Mouse (Mus musculus) stomach, embryonic 15.5 days (tissue): ENCODE measurements at regions not wholly inside any gene's neighbourhood (a gene's known extent, or its start where the extent isn't known, plus 50 kb on each side); places are given as distances from the start of the nearest gene placed in this dataset.
A peak's percentile ranks its signal among the peaks of the same experiment; 100 is the strongest.

Experiments used
- ATAC-seq: fragments of 200-750 bp; cut with Nextera tagmentation; 2 replicates; pipeline ENCODE4 v1.8.0; 2017; ENCODE audit warnings: low read depth, moderate number of reproducible peaks, moderate TSS enrichment; ENCODE audit not compliant: insufficient read depth, low FRiP score
- H3K27ac ChIP-seq: fragments of 300-500 bp; sonication (generic); 2 replicates; pipeline ENCODE4 v1.5.1; 2015; ENCODE audit warnings: mild to moderate bottlenecking, inconsistent platforms
- H3K27me3 ChIP-seq: fragments of 300-500 bp; sonication (generic); replicated peaks from 2 replicates; pipeline ENCODE4 v1.6.1; 2015; ENCODE audit warnings: inconsistent platforms
- H3K36me3 ChIP-seq: fragments of 300-500 bp; sonication (generic); 2 replicates; pipeline ENCODE4 v1.6.1; 2015; ENCODE audit warnings: inconsistent platforms
- H3K4me1 ChIP-seq: fragments of 300-500 bp; sonication (generic); 2 replicates; pipeline ENCODE4 v1.6.1; 2015; ENCODE audit warnings: inconsistent platforms
- H3K4me2 ChIP-seq: fragments of 300-500 bp; sonication (generic); 2 replicates; pipeline ENCODE4 v1.6.1; 2015; ENCODE audit warnings: mild to moderate bottlenecking, inconsistent platforms
- H3K4me3 ChIP-seq: fragments of 300-500 bp; sonication (generic); replicated peaks from 2 replicates; pipeline ENCODE4 v1.5.1; 2015; ENCODE audit warnings: inconsistent platforms
- H3K9ac ChIP-seq: fragments of 300-500 bp; sonication (generic); 2 replicates; pipeline ENCODE4 v1.6.1; 2015; ENCODE audit warnings: inconsistent platforms
- H3K9me3 ChIP-seq: fragments of 300-500 bp; sonication (generic); 2 replicates; pipeline ENCODE4 v1.6.1; 2016; ENCODE audit warnings: inconsistent platforms
- WGBS: fragments of 180-500 bp; shearing (Covaris S2); methylation state at CpG from one replicate; pipeline ENCODE4 v1.1.7; 2015; 5-methylcytosine and 5-hydroxymethylcytosine counted together

DNA sequence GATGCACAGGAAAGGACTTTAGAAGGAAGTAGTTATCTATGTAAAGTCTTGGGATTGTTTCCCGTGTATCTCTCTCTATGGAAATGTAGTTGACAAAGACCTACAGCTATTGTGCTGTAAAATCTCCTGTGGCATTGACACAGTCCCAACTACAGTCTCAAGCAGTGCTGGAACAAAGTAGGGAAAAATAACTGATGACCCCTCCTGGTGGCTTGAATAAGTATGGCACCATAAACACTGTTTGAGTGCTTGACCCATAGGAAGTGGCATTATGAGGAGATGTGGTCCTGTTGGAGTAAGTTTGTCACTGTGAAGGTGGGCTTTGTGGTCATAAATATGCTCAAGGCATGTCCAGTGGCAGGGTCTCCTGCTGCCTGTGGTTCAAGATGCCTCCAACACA, 928.4 kb upstream of the Mms22l start:
- Histone ChIP-seq H3K36me3 (no peaks in the 10 kb centered on the region), H3K9me3 (no peaks in the 10 kb centered on the region), H3K27ac (no peak overlapping the region), H3K4me1 (no peaks in the 10 kb centered on the region), H3K4me3 (no peak overlapping the region), H3K9ac (no peak overlapping the region), H3K27me3 (no peaks in the 10 kb centered on the region), H3K4me2 (no peak overlapping the region)
- no peak for ATAC-seq
- 72% methylated on average over 1 of the region's 1 CpGs for WGBS

DNA sequence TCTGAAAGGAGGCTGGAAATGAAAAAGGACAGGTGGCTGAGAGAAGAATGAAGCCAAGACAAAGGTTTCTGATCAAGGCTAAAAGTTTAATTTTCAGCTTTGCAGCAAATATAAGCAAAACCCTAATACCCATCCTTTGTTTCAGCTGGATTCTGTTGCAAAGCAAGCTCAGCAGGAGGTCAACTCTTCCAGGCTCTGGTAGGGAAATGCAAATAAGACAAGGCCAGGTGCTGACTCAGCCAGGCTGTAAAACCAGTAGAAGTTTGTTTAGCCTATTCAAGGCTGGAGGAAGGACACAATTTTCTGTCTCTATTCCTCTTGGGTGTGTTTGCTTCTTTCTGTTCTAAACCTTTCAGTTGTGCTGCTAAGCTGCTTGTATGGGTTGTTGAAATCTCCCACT, 923.2 kb upstream of the Mms22l start:
- no peak overlapping the region for H3K4me3 ChIP-seq
- H3K9ac ChIP-seq: no peak overlapping the region
- ATAC-seq: no peak
- no peaks in the 10 kb centered on the region for H3K4me1 ChIP-seq
- H3K9me3 ChIP-seq: no peaks in the 10 kb centered on the region
- H3K36me3 ChIP-seq: no peaks in the 10 kb centered on the region
- H3K27ac ChIP-seq: no peak overlapping the region
- no peaks in the 10 kb centered on the region for H3K27me3 ChIP-seq
- H3K4me2 ChIP-seq: no peak overlapping the region

DNA sequence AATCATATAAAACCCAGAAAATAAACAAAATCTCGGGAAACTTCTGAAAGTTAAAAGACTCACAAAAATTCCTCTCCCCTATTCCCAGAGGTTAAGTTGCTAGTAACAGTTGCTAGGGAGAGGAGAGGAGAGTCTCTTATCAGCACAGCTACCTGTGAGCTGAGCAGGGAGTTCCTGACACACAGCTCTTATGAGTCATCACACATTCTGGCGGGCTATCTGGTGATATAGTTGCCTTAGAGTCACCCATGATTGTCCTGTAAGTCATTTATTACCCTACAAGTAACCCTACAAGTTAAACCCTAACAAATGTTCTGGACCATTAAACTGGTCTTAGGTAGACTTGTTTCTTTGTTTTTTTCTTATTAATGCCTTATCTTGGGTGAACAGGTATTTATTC, 908.8 kb upstream of the Mms22l start:
- H3K36me3 ChIP-seq: no peaks in the 10 kb centered on the region
- no peak overlapping the region for H3K27ac ChIP-seq
- H3K9ac ChIP-seq: no peak overlapping the region
- no peaks in the 10 kb centered on the region for H3K9me3 ChIP-seq
- peak; percentile 71 for ATAC-seq
- H3K4me1 ChIP-seq: no peaks in the 10 kb centered on the region
- no peaks in the 10 kb centered on the region for H3K27me3 ChIP-seq
- no peak overlapping the region for H3K4me2 ChIP-seq
- WGBS: 14% methylated on average over 2 of the region's 2 CpGs
- no peak overlapping the region for H3K4me3 ChIP-seq

DNA sequence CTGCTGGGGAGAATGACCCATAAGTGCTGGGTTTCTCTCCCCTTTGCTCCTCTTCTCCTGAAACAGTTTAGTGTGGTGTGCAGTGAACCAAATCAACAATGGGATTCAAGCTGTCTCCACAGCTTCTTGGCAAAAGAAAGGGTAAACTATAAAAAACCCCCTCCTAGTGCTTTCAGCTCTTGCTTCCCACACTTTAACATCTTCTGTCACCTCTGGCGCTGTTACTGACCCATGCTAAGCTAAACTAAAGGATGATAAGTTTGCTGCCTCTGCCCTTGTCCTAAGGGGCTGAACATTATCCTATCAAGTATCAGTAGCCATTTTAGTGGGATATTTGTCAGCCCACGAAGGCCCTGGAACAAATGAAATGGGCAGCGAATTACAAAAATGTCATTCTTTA, 905.4 kb upstream of the Mms22l start:
- H3K4me1 ChIP-seq: no peaks in the 10 kb centered on the region
- no peak overlapping the region for H3K4me3 ChIP-seq
- H3K9ac ChIP-seq: no peak overlapping the region
- H3K4me2 ChIP-seq: no peak overlapping the region
- no peak overlapping the region for H3K27ac ChIP-seq
- H3K27me3 ChIP-seq: no peaks in the 10 kb centered on the region
- H3K9me3 ChIP-seq: no peaks in the 10 kb centered on the region
- WGBS: 48% methylated on average over 3 of the region's 3 CpGs
- H3K36me3 ChIP-seq: no peaks in the 10 kb centered on the region
- no peak for ATAC-seq

DNA sequence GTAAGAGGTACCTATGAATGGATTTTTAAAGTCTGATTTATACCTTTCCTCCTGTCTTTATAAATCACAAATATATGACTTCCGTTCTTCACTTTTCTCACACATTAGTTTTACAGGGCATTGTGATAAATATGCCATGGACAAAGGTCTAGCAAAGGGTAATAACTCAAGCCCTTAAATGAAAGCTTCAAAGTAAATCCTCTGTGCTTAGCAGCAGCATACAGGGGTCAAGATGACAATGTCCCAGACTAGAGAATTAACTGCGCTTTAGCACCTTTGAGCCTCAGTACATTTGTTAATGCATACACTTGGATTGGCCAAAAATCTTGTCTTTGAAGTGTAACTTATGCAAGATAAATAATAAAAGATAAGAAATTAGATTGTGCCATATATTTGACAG, 904.7 kb upstream of the Mms22l start:
- no peak for ATAC-seq
- Histone ChIP-seq H3K27me3 (no peaks in the 10 kb centered on the region), H3K9ac (no peak overlapping the region), H3K4me1 (no peaks in the 10 kb centered on the region), H3K36me3 (no peaks in the 10 kb centered on the region), H3K27ac (no peak overlapping the region), H3K9me3 (no peaks in the 10 kb centered on the region), H3K4me3 (no peak overlapping the region), H3K4me2 (no peak overlapping the region)
- 58% methylated on average over 2 of the region's 2 CpGs for WGBS

DNA sequence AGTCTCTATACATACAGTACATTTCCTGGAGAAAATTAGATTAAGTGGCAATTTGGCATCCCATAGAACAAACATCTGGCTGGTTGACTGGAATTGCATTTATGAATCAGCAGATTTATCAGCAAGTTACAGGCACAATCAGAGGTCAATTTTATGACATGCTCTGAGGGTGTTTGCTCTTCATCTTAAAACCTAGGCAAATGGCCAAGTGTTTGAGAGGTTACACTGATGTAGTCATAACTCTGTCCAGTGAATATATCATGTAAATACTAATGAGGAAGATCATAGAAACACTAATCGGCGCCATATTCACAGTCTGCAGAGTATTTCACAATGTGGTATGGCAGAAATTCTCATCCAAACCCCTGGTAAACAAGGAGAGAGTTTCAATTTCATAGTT, 896.2 kb upstream of the Mms22l start:
- no peaks in the 10 kb centered on the region for H3K9me3 ChIP-seq
- 70% methylated on average over 2 of the region's 2 CpGs for WGBS
- H3K9ac ChIP-seq: no peak overlapping the region
- H3K27ac ChIP-seq: no peak overlapping the region
- H3K36me3 ChIP-seq: no peaks in the 10 kb centered on the region
- no peak for ATAC-seq
- no peaks in the 10 kb centered on the region for H3K4me1 ChIP-seq
- H3K27me3 ChIP-seq: no peaks in the 10 kb centered on the region
- no peak overlapping the region for H3K4me2 ChIP-seq
- H3K4me3 ChIP-seq: no peak overlapping the region

DNA sequence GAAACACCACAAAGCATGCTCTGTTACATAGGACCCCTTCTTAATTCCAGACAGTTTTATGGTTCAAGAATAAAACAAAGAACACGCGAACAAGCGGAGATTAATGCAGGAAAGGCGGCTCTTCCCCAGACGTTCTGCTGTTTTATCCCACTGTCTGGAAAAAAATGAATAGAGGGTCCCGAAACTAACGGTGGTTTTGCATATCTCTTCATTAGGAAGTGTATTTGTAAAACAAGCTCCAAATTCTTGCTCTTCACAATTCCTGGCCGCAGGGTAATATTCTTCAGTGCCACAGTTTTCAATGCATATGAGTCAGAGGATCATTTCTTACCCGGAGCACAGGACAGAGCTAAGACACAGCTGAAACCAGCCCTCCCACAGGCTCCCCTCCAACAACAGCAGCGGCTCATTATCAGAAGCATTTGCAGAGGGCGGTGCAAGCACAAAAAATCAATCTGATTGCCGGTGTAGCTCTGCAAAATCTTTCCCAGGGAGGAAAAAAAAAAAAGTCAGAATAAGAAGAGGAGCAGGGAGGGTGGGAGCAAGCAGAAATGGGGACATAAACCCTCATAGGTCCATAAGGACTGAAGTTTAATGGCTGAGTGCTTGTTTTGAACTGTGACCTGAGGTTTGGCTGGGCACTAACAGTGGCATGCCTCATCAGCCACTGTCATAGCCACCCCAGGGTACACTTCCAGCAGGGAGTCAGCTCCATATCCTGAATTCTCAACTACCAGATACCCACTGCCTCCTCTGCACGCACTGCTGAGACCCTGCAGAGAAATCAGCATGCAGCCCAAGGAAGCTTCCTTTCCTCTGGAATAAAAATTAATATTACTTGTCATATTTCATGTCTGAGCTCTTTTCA, 894.6 kb upstream of the Mms22l start:
- Histone ChIP-seq H3K4me2 (no peak overlapping the region), H3K9me3 (no peaks in the 10 kb centered on the region), H3K9ac (no peak overlapping the region), H3K27ac (no peak overlapping the region), H3K27me3 (no peaks in the 10 kb centered on the region), H3K36me3 (no peaks in the 10 kb centered on the region), H3K4me3 (no peak overlapping the region), H3K4me1 (no peaks in the 10 kb centered on the region)
- 34% methylated on average over 13 of the region's 13 CpGs for WGBS
- no peak for ATAC-seq

DNA sequence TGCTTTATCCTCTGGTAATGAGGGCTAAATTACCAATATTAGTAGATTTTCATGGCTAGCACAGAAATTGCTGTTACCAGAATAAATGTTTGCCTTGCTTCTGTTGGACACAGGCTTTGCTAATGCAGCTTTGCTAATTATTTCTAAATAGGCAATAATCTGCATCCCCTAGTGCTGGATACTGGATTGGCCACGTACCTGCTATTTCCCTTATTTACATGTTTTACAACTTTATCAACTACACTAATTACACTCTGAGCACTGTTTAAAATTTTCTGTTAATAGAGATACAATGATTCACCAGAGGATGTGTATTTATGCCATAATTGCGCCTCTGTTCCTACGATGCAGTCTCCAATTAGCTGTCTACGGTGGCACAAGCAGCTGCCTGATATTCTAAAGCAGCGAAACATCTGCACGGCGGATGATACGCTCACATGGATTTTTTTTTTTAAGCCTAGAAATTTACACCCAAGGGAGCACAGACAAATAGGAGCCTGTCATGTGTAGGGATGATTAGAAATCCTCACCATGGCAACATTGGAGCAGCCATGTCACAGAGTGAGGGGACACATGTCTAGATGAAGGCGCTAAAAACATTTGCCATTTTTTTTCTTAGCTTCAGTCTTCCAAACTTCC, 893.8 kb upstream of the Mms22l start:
- Histone ChIP-seq H3K9me3 (no peaks in the 10 kb centered on the region), H3K27ac (no peak overlapping the region), H3K4me1 (no peaks in the 10 kb centered on the region), H3K4me2 (no peak overlapping the region), H3K4me3 (no peak overlapping the region), H3K9ac (no peak overlapping the region), H3K27me3 (no peaks in the 10 kb centered on the region), H3K36me3 (no peaks in the 10 kb centered on the region)
- ATAC-seq: no peak
- WGBS: 77% methylated on average over 9 of the region's 9 CpGs

DNA sequence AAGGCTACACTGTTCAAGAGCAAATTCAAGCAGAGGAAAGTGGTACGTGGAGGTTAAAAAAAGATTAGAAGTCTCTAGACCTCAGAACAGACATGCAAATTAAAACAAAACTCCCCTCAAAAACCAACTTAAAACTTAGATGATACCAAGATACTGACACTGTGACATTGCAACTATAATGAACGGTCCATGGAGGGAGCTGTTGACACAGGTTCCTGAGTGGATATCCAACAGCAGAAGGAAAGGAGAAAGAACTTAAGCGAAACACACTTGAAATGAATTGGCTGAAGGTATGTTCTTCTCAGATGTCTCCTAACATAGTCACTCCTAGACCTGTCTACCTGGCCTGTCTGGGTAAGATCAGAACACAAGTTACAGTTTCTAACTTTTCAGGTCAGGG, 888.9 kb upstream of the Mms22l start:
- no peak for ATAC-seq
- Histone ChIP-seq H3K4me2 (no peak overlapping the region), H3K4me3 (no peak overlapping the region), H3K27ac (no peak overlapping the region), H3K9me3 (no peaks in the 10 kb centered on the region), H3K9ac (no peak overlapping the region), H3K4me1 (no peaks in the 10 kb centered on the region), H3K27me3 (no peaks in the 10 kb centered on the region), H3K36me3 (no peaks in the 10 kb centered on the region)
- 73% methylated on average over 3 of the region's 3 CpGs for WGBS

DNA sequence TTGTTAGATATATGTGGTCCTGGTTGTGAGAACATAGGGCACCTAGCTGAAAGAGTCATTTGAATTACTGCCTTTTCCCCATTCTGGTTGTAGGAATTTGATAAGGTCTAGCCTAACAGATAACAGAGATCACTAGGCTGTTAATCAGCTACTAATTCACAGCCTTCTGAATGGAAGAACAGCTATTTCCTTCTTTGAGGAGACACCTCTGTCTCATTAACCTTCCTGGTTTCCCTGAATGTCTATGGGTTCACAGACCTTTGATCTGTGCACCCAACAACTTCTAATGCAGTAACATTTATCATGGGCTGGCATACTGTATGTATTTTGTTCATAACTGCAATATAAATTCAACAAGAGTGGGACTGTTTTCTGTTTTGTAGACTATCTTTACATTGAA, 875.0 kb upstream of the Mms22l start:
- ATAC-seq: no peak
- H3K4me2 ChIP-seq: no peak overlapping the region
- H3K4me1 ChIP-seq: no peaks in the 10 kb centered on the region
- H3K27me3 ChIP-seq: no peaks in the 10 kb centered on the region
- H3K36me3 ChIP-seq: no peaks in the 10 kb centered on the region
- H3K27ac ChIP-seq: no peak overlapping the region
- no peaks in the 10 kb centered on the region for H3K9me3 ChIP-seq
- H3K9ac ChIP-seq: no peak overlapping the region
- no peak overlapping the region for H3K4me3 ChIP-seq

DNA sequence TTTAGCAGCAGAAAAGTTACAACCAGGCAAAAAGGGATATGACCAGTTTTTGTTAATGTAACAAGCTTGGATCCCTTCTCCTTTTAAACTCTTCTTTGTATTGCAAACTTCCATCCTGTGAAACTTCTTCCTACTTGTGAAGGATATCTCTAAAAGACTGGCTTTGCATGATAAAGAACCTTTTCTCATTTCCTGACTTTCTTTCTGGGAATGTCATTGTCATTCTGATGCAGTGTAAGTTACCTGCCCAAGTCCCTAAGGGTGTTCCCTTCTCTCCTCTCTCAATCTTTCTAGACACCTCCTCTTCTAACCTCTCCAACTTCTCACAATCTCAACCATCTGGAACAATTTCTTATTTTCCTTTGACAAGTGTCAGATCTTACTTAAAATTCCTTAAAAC, 874.0 kb upstream of the Mms22l start:
- H3K9ac ChIP-seq: no peak overlapping the region
- no peak overlapping the region for H3K27ac ChIP-seq
- no peak for ATAC-seq
- H3K27me3 ChIP-seq: no peaks in the 10 kb centered on the region
- H3K4me2 ChIP-seq: no peak overlapping the region
- no peaks in the 10 kb centered on the region for H3K9me3 ChIP-seq
- H3K4me1 ChIP-seq: no peaks in the 10 kb centered on the region
- no peaks in the 10 kb centered on the region for H3K36me3 ChIP-seq
- H3K4me3 ChIP-seq: no peak overlapping the region

DNA sequence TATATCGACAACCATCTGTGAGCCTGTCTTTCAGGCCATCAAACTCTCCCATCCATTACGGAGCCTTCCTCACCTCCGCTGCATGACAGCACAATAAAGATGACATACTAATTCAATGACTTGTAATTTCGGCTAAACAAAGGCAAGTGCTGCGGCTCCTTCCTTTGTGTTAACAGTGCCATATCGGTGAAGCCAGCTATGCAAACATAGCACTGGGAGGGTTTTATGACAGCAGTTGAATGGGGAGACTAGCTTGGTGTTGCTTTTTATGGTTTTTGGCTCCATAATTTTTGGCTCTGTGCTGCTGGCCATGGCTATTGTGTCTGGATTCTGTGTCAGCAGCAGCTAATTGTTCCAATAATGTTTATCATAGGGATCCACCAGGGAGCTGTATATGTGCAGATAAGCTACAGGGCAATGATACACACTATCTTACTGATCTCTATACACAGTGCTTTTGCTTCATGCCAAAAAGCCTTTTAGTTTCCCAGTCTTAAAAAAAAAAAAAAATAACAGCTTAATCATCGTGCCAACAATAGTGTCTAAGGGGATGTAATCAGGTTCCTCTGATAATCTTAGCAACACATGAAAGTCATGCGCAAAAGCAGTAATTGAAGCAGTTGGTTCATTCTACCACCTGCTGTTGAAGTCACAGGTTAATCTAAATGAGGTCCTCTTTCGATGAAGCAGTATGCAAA, 859.9 kb upstream of the Mms22l start:
- 61% methylated on average over 9 of the region's 9 CpGs for WGBS
- Histone ChIP-seq H3K4me3 (no peak overlapping the region), H3K36me3 (no peaks in the 10 kb centered on the region), H3K9me3 (no peaks in the 10 kb centered on the region), H3K9ac (no peak overlapping the region), H3K4me1 (no peaks in the 10 kb centered on the region), H3K4me2 (no peak overlapping the region), H3K27me3 (no peaks in the 10 kb centered on the region), H3K27ac (no peak overlapping the region)
- no peak for ATAC-seq
